ENCODE assay signal across 12 mouse cellular contexts in genomic region chr4:63402056-63402455, GRCm38 (mm10). TPM values are rescaled to one million over a fixed set of nuclear protein-coding genes. Genes with fewer than 3 reads are reported as not detected.
DNase-seq lines count a peak whose midpoint lies in the region; ATAC-seq and TF ChIP-seq lines count a peak whose summit lies in the region.
"Had no signal": no experiment of that assay in that cellular context is flagged by ENCODE, and none has a peak within 500 bp of the region (broad histone marks: within the 10 kb centered on the region; RNA-seq: fewer than 3 reads in every experiment).

No protein-coding gene starts in this region.

- no peak for TF ChIP-seq RAD21 in CH12.LX (IDR thresholded peaks at IDR 0.05; ENCODE audit: low read depth, low read length)

- H3K4me2 ChIP-seq in heart, postnatal 0 days (ENCODE audit: low read depth, low read length), result peak overlapping the region; percentile 63
- H3K4me2 ChIP-seq in CH12.LX (ENCODE audit: insufficient read depth, low read depth, poor library complexity, severe bottlenecking), result peak overlapping the region; percentile 85
- peak overlapping the region; percentile 49 for H3K4me2 ChIP-seq in forebrain, embryonic 14.5 days (ENCODE audit: low read length)

- WGBS in heart, postnatal 0 days, result 66% methylated on average over 9 of the region's 10 CpGs
- WGBS in forebrain, embryonic 14.5 days, result 72% methylated on average over 10 of the region's 10 CpGs
- WGBS in macrophage (ENCODE audit: missing documents), result no CpG with 5 or more reads among the region's 10 CpGs

- TF ChIP-seq CTCF in heart, postnatal 0 days (IDR thresholded peaks at IDR 0.05; ENCODE audit: low read depth), result no peak
- no peak for TF ChIP-seq CTCF in CH12.LX (conservative IDR thresholded peaks at IDR 0.05 in 1 of 2, IDR thresholded peaks at IDR 0.05 in 1 of 2; ENCODE audit: low read depth in 2 of 2, low read length in 2 of 2)

- dilution Hi-C loops in CH12.LX (cut with MboI; ENCODE audit: extremely low pct_ligation_motif_present, extremely low pct_unique_long_range_greater_than_20kb, low sequenced_read_pairs), result no loop called here

- no peaks in the 10 kb centered on the region for H3K9me3 ChIP-seq in heart, postnatal 0 days (replicated peaks; ENCODE audit: control insufficient read depth, low read length)
- peaks cover 11% of the 10 kb centered on the region for H3K9me3 ChIP-seq in CH12.LX (replicated peaks; ENCODE audit: low read length)
- H3K9me3 ChIP-seq in forebrain, embryonic 14.5 days (replicated peaks; ENCODE audit: control insufficient read depth, low read length), result no peaks in the 10 kb centered on the region

- H3K4me3 ChIP-seq in heart, postnatal 0 days (ENCODE audit: low read depth, low read length), result peak overlapping the region; percentile 45; the same call in 1 of the 2 replicates
- H3K4me3 ChIP-seq in CH12.LX (replicated peaks in 1 of 3; ENCODE audit: low read depth in 2 of 3, low read length in 2 of 3, poor library complexity in 1 of 3), result peak overlapping the region; percentile 69 to 77 (median 70)
- H3K4me3 ChIP-seq in forebrain, embryonic 14.5 days (ENCODE audit: low read depth, low read length), result no peak overlapping the region
- peak overlapping the region; percentile 81 for H3K4me3 ChIP-seq in macrophage (ENCODE audit: inconsistent target)

- intact Hi-C loops in heart, postnatal 25 days (cut with DNase I), result no loop called here

- H3K27ac ChIP-seq in heart, postnatal 0 days (ENCODE audit: low read depth), result peak overlapping the region; percentile 89
- H3K27ac ChIP-seq in CH12.LX (ENCODE audit: insufficient read depth, low read depth), result peak overlapping the region; percentile 95
- H3K27ac ChIP-seq in forebrain, embryonic 14.5 days (ENCODE audit: low read depth, low read length), result peak overlapping the region; percentile 92; the same call in 1 of the 2 replicates
- H3K27ac ChIP-seq in macrophage, result peak overlapping the region; percentile 98

- H3K4me1 ChIP-seq in heart, postnatal 0 days (ENCODE audit: control insufficient read depth, insufficient read depth), result peaks cover 24% of the 10 kb centered on the region; the same call in 1 of the 2 replicates
- peaks cover 38 to 85% of the 10 kb centered on the region in 2 experiments for H3K4me1 ChIP-seq in CH12.LX (ENCODE audit: control insufficient read depth in 1 of 2, insufficient read depth in 2 of 2)
- peaks cover 61% of the 10 kb centered on the region for H3K4me1 ChIP-seq in forebrain, embryonic 14.5 days (ENCODE audit: control insufficient read depth, insufficient read depth, low read length)

- H3K9ac ChIP-seq in heart, postnatal 0 days (replicated peaks; ENCODE audit: low read depth, low read length), result peak overlapping the region; percentile 56
- H3K9ac ChIP-seq in CH12.LX (ENCODE audit: insufficient read depth, low read depth), result peak overlapping the region; percentile 97
- H3K9ac ChIP-seq in forebrain, embryonic 14.5 days (ENCODE audit: low read length), result peak overlapping the region; percentile 55; the same call in 1 of the 2 replicates

- no peak for DNase-seq in heart, postnatal 0 days (ENCODE audit: low spot score)
- no peak for DNase-seq in heart, postnatal 25 days (ENCODE audit: low spot score)
- no peak for DNase-seq in CH12.LX (ENCODE audit: extremely low read depth)
- DNase-seq in forebrain, embryonic 14.5 days (ENCODE audit: low spot score), result no peak
- DNase-seq in left cerebral cortex, adult 11 months (ENCODE audit: low spot score), result no peak
- no peak for DNase-seq in spleen, adult 12 weeks (ENCODE audit: low spot score)
- DNase-seq: thymus, adult 18-20 months had no signal

- TF ChIP-seq EP300 in heart, postnatal 0 days (IDR thresholded peaks at IDR 0.05; ENCODE audit: low read depth), result no peak
- TF ChIP-seq EP300 in CH12.LX (IDR thresholded peaks at IDR 0.05; ENCODE audit: low read length), result no peak

- in situ Hi-C loops in CH12.LX (cut with MboI; ENCODE audit: low pct_ligation_motif_present, low pct_unique_long_range_greater_than_20kb, low sequenced_read_pairs), result loop anchor here (10.0 to 25.0 kb wide), 4 partner anchors 47 to 535 kb away; partner anchors contain the start of genes Orm3 and Tnfsf8

- TF ChIP-seq POLR2A in CH12.LX (IDR thresholded peaks at IDR 0.05; ENCODE audit: low read depth, low read length), result 0 out of 2 replicates have a peak, but pooled peaks have one; percentile 31

- peaks cover 84% of the 10 kb centered on the region for H3K79me2 ChIP-seq in CH12.LX (replicated peaks; ENCODE audit: control insufficient read depth, extremely low read depth, insufficient read depth, poor library complexity, severe bottlenecking)
- H3K79me2 ChIP-seq in macrophage (ENCODE audit: inconsistent target), result peaks cover 43% of the 10 kb centered on the region

- no peaks in the 10 kb centered on the region for H3K36me3 ChIP-seq in heart, postnatal 0 days (replicated peaks; ENCODE audit: control insufficient read depth, insufficient read depth, low read length)
- peaks cover 21 to 35% of the 10 kb centered on the region in 2 experiments for H3K36me3 ChIP-seq in CH12.LX (replicated peaks in 1 of 2; ENCODE audit: control insufficient read depth in 1 of 2, insufficient read depth in 1 of 2, low read length in 1 of 2)
- H3K36me3 ChIP-seq in forebrain, embryonic 14.5 days (ENCODE audit: control insufficient read depth, insufficient read depth, low read length), result peaks cover 8% of the 10 kb centered on the region; the same call in 1 of the 2 replicates
- H3K36me3 ChIP-seq in macrophage (ENCODE audit: inconsistent target), result peaks cover 7% of the 10 kb centered on the region; the same call in 1 of the 2 replicates
- H3K36me3 ChIP-seq: G1E had no signal

- no peak for ATAC-seq in heart, postnatal 0 days (ENCODE audit: insufficient read depth, low read depth)
- no peak for ATAC-seq in forebrain, embryonic 14.5 days
- ATAC-seq in frontal cortex, adult (ENCODE audit: low TSS enrichment), result no peak

- no peaks in the 10 kb centered on the region for H3K27me3 ChIP-seq in heart, postnatal 0 days (ENCODE audit: control insufficient read depth, insufficient read depth, low read length)
- H3K27me3 ChIP-seq in CH12.LX (replicated peaks), result no peaks in the 10 kb centered on the region
- no peaks in the 10 kb centered on the region for H3K27me3 ChIP-seq in forebrain, embryonic 14.5 days (replicated peaks; ENCODE audit: control insufficient read depth, insufficient read depth, low read length)

RNA-seq across cellular contexts. Expression of gene Akna, which starts 1.1 kb away (rescaled TPM):
- total RNA-seq in heart, postnatal 0 days (2014; rRNA removed; ENCODE audit: low replicate concordance), result 4.1 and 5.5 TPM in 2 replicates
- 1.3 and 1.4 TPM in 2 replicates for polyA plus RNA-seq in heart, postnatal 0 days (2015; fragmentation: Nextera tagmentation; extraction: Ambion mirVana)
- 1 to 10 TPM; 3.5 to 3.7 TPM for total RNA-seq in heart, postnatal 25 days (2021)
- total RNA-seq in CH12.LX (2012; rRNA removed) (19.3 and 28.0 TPM in 2 replicates), CH12.LX (2014; rRNA removed) (5.1 and 6.5 TPM in 2 replicates)
- polyA plus RNA-seq in CH12.LX (2012; ENCODE audit: insufficient read length, low read depth) (28.5 and 37.5 TPM in 2 replicates), macrophage (2018) (14.8 to 23.1 TPM (median 20.8 TPM) in 3 replicates)
- polyA plus RNA-seq in forebrain, embryonic 14.5 days (2014; fragmentation: Nextera tagmentation; extraction: Ambion mirVana), result 5.7 and 8.5 TPM in 2 replicates
- total RNA-seq in macrophage (2018; cell fraction: chromatin; rRNA removed), result 100 to 1,000 TPM; 108 to 877 (median 288) TPM
- total RNA-seq in macrophage (2018; cell fraction: cytosol; rRNA removed), result 100 to 1,000 TPM in 4 of 26 experiments, 10 to 100 TPM in 22; 26.5 to 181 (median 58.8) TPM
- 100 to 1,000 TPM in 23 of 26 experiments, 10 to 100 TPM in 3; 76.0 to 478 (median 187) TPM for total RNA-seq in macrophage (2018; cell fraction: nucleus; rRNA removed)

RNA-seq across cellular contexts. Expression of gene Orm2, which starts 39.8 kb away (rescaled TPM):
- not detected in 2 replicates for total RNA-seq in heart, postnatal 0 days (2014; rRNA removed; ENCODE audit: low replicate concordance)
- not detected in 2 replicates for polyA plus RNA-seq in heart, postnatal 0 days (2015; fragmentation: Nextera tagmentation; extraction: Ambion mirVana)
- total RNA-seq in heart, postnatal 25 days (2021), result under 1 TPM; 0.50 to 0.60 TPM
- not detected in 2 replicates for total RNA-seq in CH12.LX (2012; rRNA removed)
- not detected in 2 replicates for total RNA-seq in CH12.LX (2014; rRNA removed)
- 0.53 TPM in 1 of 2 replicates, not detected in the other for polyA plus RNA-seq in CH12.LX (2012; ENCODE audit: insufficient read length, low read depth)
- polyA plus RNA-seq in forebrain, embryonic 14.5 days (2014; fragmentation: Nextera tagmentation; extraction: Ambion mirVana), result not detected in 2 replicates
- total RNA-seq in macrophage (2018; cell fraction: chromatin; rRNA removed), result not detected
- total RNA-seq in macrophage (2018; cell fraction: cytosol; rRNA removed), result under 1 TPM in 2 of 26 experiments, not detected in 24; 0.17 to 0.19 TPM
- total RNA-seq in macrophage (2018; cell fraction: nucleus; rRNA removed), result not detected
- not detected in 3 replicates for polyA plus RNA-seq in macrophage (2018)
- total RNA-seq: G1E; left cerebral cortex, postnatal 25 days had no signal
- polyA plus RNA-seq: cortical plate, adult 2 months; G1E had no signal

RNA-seq across cellular contexts. Expression of gene Orm3, which starts 46.1 kb away (rescaled TPM):
- total RNA-seq in heart, postnatal 0 days (2014; rRNA removed; ENCODE audit: low replicate concordance), result not detected in 2 replicates
- polyA plus RNA-seq in heart, postnatal 0 days (2015; fragmentation: Nextera tagmentation; extraction: Ambion mirVana), result not detected in 2 replicates
- 1 to 10 TPM; 1.3 to 1.5 TPM for total RNA-seq in heart, postnatal 25 days (2021)
- total RNA-seq in CH12.LX (2012; rRNA removed), result not detected in 2 replicates
- total RNA-seq in CH12.LX (2014; rRNA removed), result not detected in 2 replicates
- 0.30 and 0.33 TPM in 2 replicates for polyA plus RNA-seq in CH12.LX (2012; ENCODE audit: insufficient read length, low read depth)
- not detected in 2 replicates for polyA plus RNA-seq in forebrain, embryonic 14.5 days (2014; fragmentation: Nextera tagmentation; extraction: Ambion mirVana)
- 1 to 10 TPM in 3 of 26 experiments, not detected in 23; 1.4 to 2.0 (median 1.5) TPM for total RNA-seq in macrophage (2018; cell fraction: chromatin; rRNA removed)
- under 1 TPM in 1 of 26 experiments, not detected in 25; 0.10 TPM for total RNA-seq in macrophage (2018; cell fraction: cytosol; rRNA removed)
- 1 to 10 TPM in 3 of 26 experiments, under 1 TPM in 1, not detected in 22; 0.81 to 2.7 (median 1.6) TPM for total RNA-seq in macrophage (2018; cell fraction: nucleus; rRNA removed)
- not detected in 3 replicates for polyA plus RNA-seq in macrophage (2018)
- total RNA-seq: G1E; left cerebral cortex, postnatal 25 days had no signal
- polyA plus RNA-seq: cortical plate, adult 2 months; G1E had no signal

RNA-seq across cellular contexts. Expression of gene Orm1, which starts 57.7 kb away (rescaled TPM):
- total RNA-seq in heart, postnatal 0 days (2014; rRNA removed; ENCODE audit: low replicate concordance), result not detected in 2 replicates
- not detected in 2 replicates for polyA plus RNA-seq in heart, postnatal 0 days (2015; fragmentation: Nextera tagmentation; extraction: Ambion mirVana)
- 1 to 10 TPM in 1 of 2 experiments, under 1 TPM in 1; 0.44 to 1.1 TPM for total RNA-seq in heart, postnatal 25 days (2021)
- total RNA-seq in CH12.LX (2012; rRNA removed) (not detected in 2 replicates), CH12.LX (2014; rRNA removed) (not detected in 2 replicates)
- polyA plus RNA-seq in CH12.LX (2012; ENCODE audit: insufficient read length, low read depth) (not detected in 2 replicates), macrophage (2018) (0.36 to 0.41 TPM in 2 of 3 replicates, not detected in the other)
- not detected in 2 replicates for polyA plus RNA-seq in forebrain, embryonic 14.5 days (2014; fragmentation: Nextera tagmentation; extraction: Ambion mirVana)
- not detected for total RNA-seq in macrophage (2018; cell fraction: chromatin; rRNA removed)
- total RNA-seq in macrophage (2018; cell fraction: cytosol; rRNA removed), result 1 to 10 TPM in 4 of 26 experiments, under 1 TPM in 13, not detected in 9; 0.22 to 1.7 (median 0.66) TPM
- 1 to 10 TPM in 4 of 26 experiments, not detected in 22; 1.2 to 2.1 (median 1.6) TPM for total RNA-seq in macrophage (2018; cell fraction: nucleus; rRNA removed)
- total RNA-seq: G1E; left cerebral cortex, postnatal 25 days had no signal
- polyA plus RNA-seq: cortical plate, adult 2 months; G1E had no signal
